Mouse (Mus musculus): ENCODE data around the gene Cers6.

Gene Cers6

DNA sequence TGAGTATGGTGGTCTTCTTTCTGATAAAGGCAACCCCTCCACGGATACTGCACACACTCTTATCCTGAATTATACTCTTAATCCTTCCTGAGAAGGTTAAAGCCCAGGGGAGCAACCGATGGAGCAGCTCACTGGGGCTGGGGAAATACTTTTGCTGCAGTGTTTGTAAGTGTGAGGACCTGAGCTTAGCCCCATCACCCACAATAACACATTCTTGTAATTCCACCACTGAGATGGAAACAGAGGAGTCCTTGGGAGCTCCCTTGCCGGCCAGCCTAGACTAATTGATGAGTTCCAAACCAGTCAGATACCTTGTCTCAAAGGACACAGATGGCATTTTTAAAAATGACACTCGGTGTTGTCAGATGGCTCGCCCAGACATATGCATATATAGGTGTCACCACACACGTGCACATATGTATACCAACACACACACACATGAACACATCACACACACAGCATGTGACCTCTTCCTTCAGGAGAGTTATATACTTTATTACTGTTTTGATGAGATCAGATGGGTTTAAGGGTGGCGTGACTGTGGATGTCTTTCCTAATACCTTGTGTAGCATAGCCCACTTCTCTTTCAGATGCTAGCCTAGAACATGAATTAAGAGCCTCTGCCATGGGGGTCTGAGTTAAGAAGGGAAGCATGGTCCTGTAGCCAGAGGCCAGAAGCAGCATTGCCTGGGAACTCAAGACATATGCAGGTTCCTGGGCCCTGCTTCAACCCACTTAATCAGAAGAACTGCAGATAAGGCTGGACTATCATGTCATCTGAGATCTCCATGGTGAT lies 210.4 kb downstream of the Cers6 start:
- no peak for DNase-seq (ENCODE audit: low spot score)

DNA sequence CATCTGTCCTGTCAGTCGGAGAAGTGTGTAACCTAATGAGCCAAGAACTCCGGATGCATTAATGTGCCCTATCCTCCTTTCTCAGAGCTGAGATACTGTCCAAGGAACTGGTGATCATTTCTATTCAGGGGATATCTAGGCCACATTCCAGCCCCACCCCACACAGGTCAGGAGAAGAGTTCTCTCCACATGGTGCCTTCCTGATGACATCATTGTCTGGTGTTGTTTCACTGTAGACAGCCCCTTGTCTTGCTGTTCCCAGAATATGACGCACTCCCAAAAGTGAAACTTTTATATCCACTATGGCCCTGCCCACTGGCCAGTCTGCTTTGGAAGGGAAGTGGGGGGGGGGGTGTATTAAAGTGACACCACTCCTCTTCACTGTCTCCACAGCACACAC lies 215.9 kb downstream of the Cers6 start:
- DNase-seq (ENCODE audit: low spot score), result no peak

GRCm38 (mm10) chr2:69080760-69081159 lies 219.5 kb downstream of the Cers6 start:
- DNase-seq (ENCODE audit: low spot score), result no peak

GRCm38 (mm10) chr2:69082499-69083197 lies 221.4 kb downstream of the Cers6 start:
- no peak for DNase-seq (ENCODE audit: low spot score)

DNA sequence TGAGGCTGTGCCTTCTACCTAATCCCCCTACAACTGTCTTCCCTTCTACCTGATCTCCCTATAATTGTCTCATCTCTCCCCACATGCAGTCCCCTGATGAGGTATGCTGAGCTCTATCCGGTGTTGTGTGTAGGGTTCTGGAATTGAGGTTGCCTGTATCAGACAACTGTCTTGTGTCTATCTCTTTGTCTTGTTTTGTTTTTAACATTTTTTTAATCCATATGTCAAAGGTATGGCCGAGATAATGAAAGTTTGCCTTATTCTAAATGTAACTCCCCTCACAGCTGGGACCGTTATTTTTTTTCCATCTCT lies 221.9 kb downstream of the Cers6 start:
- DNase-seq (ENCODE audit: low spot score), result no peak

GRCm38 (mm10) chr2:69084416-69084815 lies 223.2 kb downstream of the Cers6 start:
- no peak for DNase-seq (ENCODE audit: low spot score)

GRCm38 (mm10) chr2:69086505-69087260 lies 225.4 kb downstream of the Cers6 start:
- DNase-seq (ENCODE audit: low spot score), result no peak

GRCm38 (mm10) chr2:69095836-69096235 lies 234.6 kb downstream of the Cers6 start:
- DNase-seq (ENCODE audit: low spot score), result no peak

DNA sequence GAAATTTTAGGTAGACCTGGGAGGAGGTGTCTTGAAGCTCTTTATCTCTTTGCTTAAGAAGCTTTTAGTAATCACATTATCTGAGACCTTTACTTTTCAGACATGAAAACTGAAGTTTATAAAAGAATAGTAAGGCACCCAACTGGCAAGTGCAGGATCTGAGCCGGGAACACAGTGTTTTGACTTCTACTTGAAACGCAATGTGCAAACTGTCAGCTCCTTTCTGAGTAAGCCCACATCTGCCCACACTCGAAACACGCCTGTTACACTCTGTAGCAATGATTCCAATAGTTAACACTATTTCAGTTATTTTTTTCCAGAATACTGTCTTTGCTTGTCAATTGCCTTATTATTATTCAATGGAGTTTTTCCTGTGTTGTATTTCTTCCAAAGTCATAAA lies 235.6 kb downstream of the Cers6 start:
- no peak for DNase-seq (ENCODE audit: low spot score)

- no peak for DNase-seq (ENCODE audit: low spot score)
Measured at GRCm38 (mm10) chr2:69097526-69097925, 236.3 kb downstream of the Cers6 start.

DNA sequence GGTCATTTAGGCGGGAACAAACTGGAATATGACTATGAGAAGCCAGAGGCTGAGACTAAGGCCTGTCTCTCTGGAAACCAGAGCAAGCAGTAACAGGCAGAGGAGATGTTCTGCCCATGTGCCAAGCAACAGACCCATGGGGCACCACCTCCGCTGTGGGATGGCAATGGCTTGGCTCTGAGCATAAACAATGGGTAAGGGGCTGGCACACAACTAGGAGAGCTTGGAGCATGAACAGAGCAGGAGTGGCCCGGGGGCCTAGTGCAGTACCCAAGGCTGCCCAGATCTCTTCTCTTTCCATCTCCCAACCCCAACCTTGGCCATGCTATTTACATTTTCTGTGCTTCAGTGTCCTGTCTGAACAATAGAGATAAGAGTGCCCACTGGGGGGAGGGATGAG lies 237.5 kb downstream of the Cers6 start:
- no peak for DNase-seq (ENCODE audit: low spot score)

- DNase-seq (ENCODE audit: low spot score), result no peak
Measured at GRCm38 (mm10) chr2:69099147-69099546, 237.9 kb downstream of the Cers6 start.

DNA sequence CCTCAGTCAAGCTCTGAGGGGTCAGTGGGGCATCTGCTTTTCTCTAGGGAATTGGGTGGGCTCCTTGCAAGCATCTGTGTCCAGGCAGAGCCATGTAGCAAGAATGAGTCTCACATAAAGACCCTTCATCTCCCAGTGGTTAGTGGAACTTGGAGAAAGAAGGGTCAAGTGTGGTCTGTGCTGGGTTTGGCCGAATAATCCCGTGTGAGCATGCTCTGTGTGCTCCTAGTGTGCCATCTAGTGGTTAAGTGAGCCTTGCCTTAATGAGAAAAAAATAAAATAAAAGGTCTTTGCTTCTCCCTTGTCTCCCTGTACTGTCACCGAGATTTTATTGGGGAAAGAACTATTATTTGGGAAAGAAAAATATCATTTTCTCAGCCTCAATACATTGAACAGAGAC lies 239.5 kb downstream of the Cers6 start:
- DNase-seq (ENCODE audit: low spot score), result peak; percentile 31

GRCm38 (mm10) chr2:69103526-69103925 lies 242.3 kb downstream of the Cers6 start:
- DNase-seq (ENCODE audit: low spot score), result no peak

- DNase-seq (ENCODE audit: low spot score), result no peak
Measured at GRCm38 (mm10) chr2:69104511-69105145, 243.4 kb downstream of the Cers6 start.

- no peak for DNase-seq (ENCODE audit: low spot score)
Measured at GRCm38 (mm10) chr2:69109246-69109645, 248.0 kb downstream of the Cers6 start.

DNA sequence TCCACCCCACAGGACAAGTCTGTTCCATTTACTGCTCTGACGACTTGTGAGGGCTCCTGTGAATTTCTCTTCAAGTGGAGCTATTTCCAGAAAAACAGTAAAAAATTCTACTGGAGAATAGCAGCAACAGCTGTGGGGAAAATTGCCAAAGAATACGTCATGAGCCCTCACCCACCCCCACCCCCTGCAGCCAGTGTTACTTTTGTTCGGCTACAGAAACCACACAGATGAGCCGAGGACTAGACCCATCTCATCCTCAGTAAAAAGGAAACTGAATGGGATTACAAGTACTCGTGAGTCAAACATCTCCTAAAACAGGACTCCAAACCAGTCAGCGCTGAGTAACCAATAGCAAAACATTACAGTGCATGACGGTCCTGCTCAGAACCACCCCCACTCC lies 248.5 kb downstream of the Cers6 start:
- no peak for DNase-seq (ENCODE audit: low spot score)

- no peak for DNase-seq (ENCODE audit: low spot score)
Measured at GRCm38 (mm10) chr2:69112609-69113008, 251.4 kb downstream of the Cers6 start.

GRCm38 (mm10) chr2:69113829-69114547 lies 252.7 kb downstream of the Cers6 start:
- DNase-seq (ENCODE audit: low spot score), result no peak

- DNase-seq (ENCODE audit: low spot score), result no peak
Measured at GRCm38 (mm10) chr2:69115921-69116320, 254.7 kb downstream of the Cers6 start.

- DNase-seq (ENCODE audit: low spot score), result no peak
Measured at GRCm38 (mm10) chr2:69116767-69117166, 255.5 kb downstream of the Cers6 start.

DNA sequence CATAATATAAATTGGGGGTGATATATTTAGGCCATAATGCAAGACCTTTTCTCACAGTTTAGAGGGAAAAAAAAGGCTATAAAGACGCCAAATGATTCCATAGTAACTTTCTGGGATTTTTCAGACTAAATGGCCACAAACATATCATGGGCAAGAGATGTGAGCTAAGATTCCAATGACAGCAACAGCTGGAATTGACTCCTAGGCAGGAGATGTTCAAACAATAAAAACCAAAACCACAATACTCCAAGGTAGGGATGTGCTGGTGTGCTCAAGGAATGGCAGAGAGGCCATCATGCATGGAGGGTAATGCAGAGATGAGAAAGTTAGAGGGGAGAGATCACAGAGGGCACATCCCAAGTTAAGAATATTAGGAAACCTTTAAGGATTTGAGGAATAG lies 257.8 kb downstream of the Cers6 start:
- no peak for DNase-seq (ENCODE audit: low spot score)

Data from urinary bladder, postnatal 14 days (tissue).